Mouse (Mus musculus): ENCODE data around the gene Bbs12. TPM values are rescaled to one million over a fixed set of nuclear protein-coding genes. Genes with fewer than 3 reads are reported as not detected.

The Bbs12 gene
- polyA plus RNA-seq, 1 experiment from 2014 or later: 4.7 TPM

DNA sequence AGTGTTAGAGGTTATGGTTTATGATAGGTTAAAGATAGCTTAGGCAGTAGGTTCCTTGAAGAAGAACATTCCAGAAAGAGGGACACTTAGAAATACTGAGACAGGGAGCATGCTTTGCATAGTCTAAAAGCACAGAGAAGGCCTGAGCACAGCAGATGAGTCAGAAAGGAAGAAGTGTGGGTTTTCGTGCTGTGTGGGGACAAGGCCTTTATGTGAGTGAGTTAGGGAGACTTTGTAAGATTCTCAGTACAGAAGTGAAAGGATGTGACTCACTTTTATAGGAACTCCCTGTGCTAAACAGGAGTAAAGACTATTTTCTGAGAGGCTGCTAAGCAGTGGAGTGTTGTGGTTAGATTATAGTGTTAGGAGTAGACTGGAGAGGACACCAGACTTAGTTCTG is 1.0 kb downstream of the Bbs12 start:
- Histone ChIP-seq H3K4me3 (ENCODE audit: low read depth, low read length) (no peak overlapping the region), H3K9ac (replicated peaks; ENCODE audit: low read depth, low read length) (no peak overlapping the region), H3K27ac (ENCODE audit: low read depth, low read length) (no peak overlapping the region), H3K36me3 (ENCODE audit: control insufficient read depth, insufficient read depth, low read length) (no peaks in the 10 kb centered on the region), H3K9me3 (ENCODE audit: control insufficient read depth, low read length) (no peaks in the 10 kb centered on the region), H3K4me2 (ENCODE audit: low read depth, low read length) (peak overlapping the region; percentile 60; the same call in 1 of the 2 replicates), H3K4me1 (ENCODE audit: control insufficient read depth, insufficient read depth, low read length) (no peaks in the 10 kb centered on the region), H3K27me3 (ENCODE audit: control insufficient read depth, insufficient read depth, low read length) (no peaks in the 10 kb centered on the region)
- ATAC-seq (ENCODE audit: low read depth): no peak
- 39% methylated on average over 1 of the region's 1 CpGs for WGBS

DNA sequence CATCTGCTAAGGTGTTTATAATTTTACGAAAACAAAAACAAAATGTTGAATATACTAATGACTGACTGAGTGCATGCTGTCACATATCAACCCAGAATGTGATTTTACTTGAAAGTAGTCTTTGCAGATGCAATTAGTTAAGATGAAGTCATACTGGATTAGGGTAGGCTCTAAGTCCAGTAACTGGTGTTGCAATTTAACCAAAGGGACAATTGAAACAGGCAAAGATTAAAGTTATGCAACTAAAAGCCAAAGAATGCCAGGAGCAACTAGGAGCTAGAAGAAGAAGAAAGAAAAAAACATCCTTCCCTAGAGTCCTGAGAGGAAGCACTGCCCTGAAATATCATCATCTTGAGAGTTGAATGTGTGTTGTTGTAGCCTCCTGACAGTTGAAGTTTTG is 3.9 kb downstream of the Bbs12 start:
- Histone ChIP-seq H3K4me2 (ENCODE audit: low read depth, low read length) (no peak overlapping the region), H3K9ac (replicated peaks; ENCODE audit: low read depth, low read length) (no peak overlapping the region), H3K27ac (ENCODE audit: low read depth, low read length) (no peak overlapping the region), H3K4me3 (ENCODE audit: low read depth, low read length) (no peak overlapping the region), H3K27me3 (ENCODE audit: control insufficient read depth, insufficient read depth, low read length) (no peaks in the 10 kb centered on the region), H3K4me1 (ENCODE audit: control insufficient read depth, insufficient read depth, low read length) (no peaks in the 10 kb centered on the region), H3K36me3 (ENCODE audit: control insufficient read depth, insufficient read depth, low read length) (no peaks in the 10 kb centered on the region), H3K9me3 (ENCODE audit: control insufficient read depth, low read length) (no peaks in the 10 kb centered on the region)
- WGBS: 92% methylated on average over 1 of the region's 1 CpGs
- no peak for ATAC-seq (ENCODE audit: low read depth)

DNA sequence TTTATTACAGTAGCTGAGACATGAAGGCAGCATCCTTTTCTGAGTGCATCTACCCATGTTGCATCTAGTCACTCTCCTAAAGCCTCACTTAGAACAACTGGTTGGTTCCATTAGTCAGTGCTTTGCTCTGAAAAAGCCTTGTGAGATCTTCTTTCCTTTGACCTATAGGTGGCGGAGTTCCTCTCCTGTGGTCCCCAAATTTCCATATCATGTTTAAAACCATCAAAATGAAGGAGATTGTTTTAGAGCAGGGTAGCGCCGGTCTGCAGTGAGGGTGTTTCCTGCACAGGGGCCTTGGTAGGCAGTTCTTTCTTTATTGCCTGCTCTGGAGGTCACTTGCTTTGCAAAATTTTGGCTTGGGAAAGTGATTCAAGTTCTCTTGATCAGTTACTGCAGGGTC is 12.0 kb downstream of the Bbs12 start:
- Histone ChIP-seq H3K4me1 (ENCODE audit: control insufficient read depth, insufficient read depth, low read length) (no peaks in the 10 kb centered on the region), H3K9ac (replicated peaks; ENCODE audit: low read depth, low read length) (no peak overlapping the region), H3K36me3 (ENCODE audit: control insufficient read depth, insufficient read depth, low read length) (no peaks in the 10 kb centered on the region), H3K27me3 (ENCODE audit: control insufficient read depth, insufficient read depth, low read length) (no peaks in the 10 kb centered on the region), H3K4me2 (ENCODE audit: low read depth, low read length) (no peak overlapping the region), H3K27ac (ENCODE audit: low read depth, low read length) (no peak overlapping the region), H3K4me3 (ENCODE audit: low read depth, low read length) (no peak overlapping the region), H3K9me3 (ENCODE audit: control insufficient read depth, low read length) (no peaks in the 10 kb centered on the region)
- 51% methylated on average over 3 of the region's 3 CpGs for WGBS
- ATAC-seq (ENCODE audit: low read depth): peak; percentile 28; the same call in 1 of the 2 replicates

DNA sequence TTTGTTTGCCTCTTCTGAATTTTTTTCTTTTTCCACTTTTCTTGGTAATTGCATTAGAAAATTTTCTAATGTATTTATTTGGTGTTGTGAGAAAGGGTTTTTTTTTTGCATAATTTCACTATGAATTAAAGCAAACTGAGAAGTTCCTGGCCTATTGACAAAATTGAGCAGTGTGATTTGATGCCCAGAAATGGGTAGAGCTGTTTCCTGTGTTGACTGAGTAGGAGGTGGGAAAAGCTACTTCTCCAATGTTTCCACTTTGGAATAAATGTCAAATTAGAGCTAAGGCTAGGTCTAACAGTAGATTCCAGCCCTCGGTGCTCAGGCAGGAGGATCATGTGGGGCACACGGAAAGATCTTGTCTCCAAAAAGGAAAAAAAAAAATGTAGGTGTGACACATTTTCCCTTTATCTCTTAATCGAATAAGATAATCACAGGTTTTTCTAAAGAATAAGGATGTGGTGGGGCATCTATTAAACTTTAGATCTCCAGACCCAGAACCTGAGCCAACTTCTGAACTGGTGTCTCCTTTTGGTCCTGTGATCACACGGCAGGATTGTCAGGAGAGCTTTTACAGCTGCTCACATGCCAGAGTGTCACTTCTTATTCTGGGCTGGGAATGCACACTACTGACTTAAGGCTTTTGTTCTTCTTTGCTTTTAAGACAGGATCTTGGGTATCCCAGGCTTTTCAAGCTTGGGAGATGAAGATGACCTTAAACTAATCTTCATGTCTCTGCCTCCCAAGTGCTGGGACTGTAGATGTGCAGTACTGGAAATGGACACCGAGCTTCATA is 13.2 kb downstream of the Bbs12 start:
- H3K4me3 ChIP-seq (ENCODE audit: low read depth, low read length): no peak overlapping the region
- H3K27ac ChIP-seq (ENCODE audit: low read depth, low read length): no peak overlapping the region
- H3K9me3 ChIP-seq (ENCODE audit: control insufficient read depth, low read length): no peaks in the 10 kb centered on the region
- H3K36me3 ChIP-seq (ENCODE audit: control insufficient read depth, insufficient read depth, low read length): no peaks in the 10 kb centered on the region
- H3K9ac ChIP-seq (replicated peaks; ENCODE audit: low read depth, low read length): no peak overlapping the region
- H3K4me1 ChIP-seq (ENCODE audit: control insufficient read depth, insufficient read depth, low read length): no peaks in the 10 kb centered on the region
- H3K27me3 ChIP-seq (ENCODE audit: control insufficient read depth, insufficient read depth, low read length): no peaks in the 10 kb centered on the region
- 91% methylated on average over 5 of the region's 5 CpGs for WGBS
- ATAC-seq (ENCODE audit: low read depth): no peak
- H3K4me2 ChIP-seq (ENCODE audit: low read depth, low read length): no peak overlapping the region

DNA sequence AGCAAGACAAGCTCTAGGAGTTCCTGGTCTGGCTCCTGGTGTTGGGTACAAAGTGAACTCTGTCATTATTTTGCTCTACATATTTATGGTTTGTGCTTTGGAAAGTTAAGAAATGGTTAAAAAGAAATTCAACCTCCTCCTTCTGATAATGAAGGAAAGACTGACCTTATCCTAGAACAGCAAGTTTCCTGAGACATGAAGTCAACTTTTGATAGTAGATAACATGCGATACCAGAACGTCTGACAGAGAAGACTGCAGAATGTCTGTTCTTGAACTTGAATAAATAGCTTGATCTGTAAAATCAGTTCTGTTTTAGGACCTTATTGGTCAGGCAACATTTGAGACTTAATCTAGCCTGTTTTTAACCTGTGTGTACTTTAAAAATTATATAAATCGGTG is 14.3 kb downstream of the Bbs12 start:
- H3K9me3 ChIP-seq (ENCODE audit: control insufficient read depth, low read length): no peaks in the 10 kb centered on the region
- WGBS: 94% methylated on average over 3 of the region's 3 CpGs
- H3K36me3 ChIP-seq (ENCODE audit: control insufficient read depth, insufficient read depth, low read length): no peaks in the 10 kb centered on the region
- H3K4me1 ChIP-seq (ENCODE audit: control insufficient read depth, insufficient read depth, low read length): no peaks in the 10 kb centered on the region
- no peak overlapping the region for H3K27ac ChIP-seq (ENCODE audit: low read depth, low read length)
- no peak overlapping the region for H3K4me3 ChIP-seq (ENCODE audit: low read depth, low read length)
- no peak overlapping the region for H3K4me2 ChIP-seq (ENCODE audit: low read depth, low read length)
- no peak for ATAC-seq (ENCODE audit: low read depth)
- no peaks in the 10 kb centered on the region for H3K27me3 ChIP-seq (ENCODE audit: control insufficient read depth, insufficient read depth, low read length)
- H3K9ac ChIP-seq (replicated peaks; ENCODE audit: low read depth, low read length): no peak overlapping the region

DNA sequence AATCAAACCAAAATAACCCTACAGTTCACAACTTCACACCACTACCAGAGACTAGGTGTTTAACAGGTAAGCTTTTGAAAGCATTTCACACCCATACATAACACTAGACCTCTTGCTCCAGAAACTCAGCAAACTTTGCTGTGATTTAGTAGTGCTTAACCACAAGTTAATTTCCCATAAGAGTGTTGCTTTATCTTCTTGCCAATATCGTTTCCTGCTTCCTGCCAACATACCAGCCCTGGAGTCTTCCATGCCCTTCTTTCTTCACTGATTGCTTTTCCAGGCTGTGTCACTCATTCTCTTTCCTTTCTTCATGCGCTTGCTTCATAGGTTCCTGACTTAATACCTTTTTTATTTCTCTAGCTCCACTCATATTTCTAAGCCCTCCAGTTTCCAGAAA is 16.1 kb downstream of the Bbs12 start:
- H3K9me3 ChIP-seq (ENCODE audit: control insufficient read depth, low read length): no peaks in the 10 kb centered on the region
- no peak overlapping the region for H3K4me2 ChIP-seq (ENCODE audit: low read depth, low read length)
- WGBS: 82% methylated on average over 2 of the region's 2 CpGs
- no peaks in the 10 kb centered on the region for H3K36me3 ChIP-seq (ENCODE audit: control insufficient read depth, insufficient read depth, low read length)
- no peak overlapping the region for H3K27ac ChIP-seq (ENCODE audit: low read depth, low read length)
- no peak for ATAC-seq (ENCODE audit: low read depth)
- H3K4me3 ChIP-seq (ENCODE audit: low read depth, low read length): no peak overlapping the region
- H3K9ac ChIP-seq (replicated peaks; ENCODE audit: low read depth, low read length): no peak overlapping the region
- no peaks in the 10 kb centered on the region for H3K27me3 ChIP-seq (ENCODE audit: control insufficient read depth, insufficient read depth, low read length)
- H3K4me1 ChIP-seq (ENCODE audit: control insufficient read depth, insufficient read depth, low read length): no peaks in the 10 kb centered on the region

DNA sequence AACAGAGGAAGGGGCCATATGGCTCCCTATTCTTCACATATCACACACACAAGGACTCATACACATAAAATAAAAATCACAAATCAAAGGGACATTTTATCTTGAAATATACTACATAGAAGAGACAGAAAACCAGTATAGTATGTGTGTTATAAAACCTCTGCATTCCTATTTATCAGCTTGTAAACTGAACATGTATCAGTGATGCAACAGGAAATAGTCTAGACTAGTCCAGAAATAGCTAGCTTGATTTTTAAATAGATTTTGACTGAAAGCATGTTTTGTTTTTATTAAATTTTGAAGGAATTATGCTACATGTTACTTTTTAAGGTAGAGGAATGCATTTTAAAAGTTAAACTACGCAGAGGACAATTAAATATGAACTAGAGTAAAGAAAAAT is 17.6 kb downstream of the Bbs12 start:
- no peak overlapping the region for H3K27ac ChIP-seq (ENCODE audit: low read depth, low read length)
- H3K4me3 ChIP-seq (ENCODE audit: low read depth, low read length): no peak overlapping the region
- no peaks in the 10 kb centered on the region for H3K36me3 ChIP-seq (ENCODE audit: control insufficient read depth, insufficient read depth, low read length)
- H3K4me2 ChIP-seq (ENCODE audit: low read depth, low read length): no peak overlapping the region
- H3K27me3 ChIP-seq (ENCODE audit: control insufficient read depth, insufficient read depth, low read length): no peaks in the 10 kb centered on the region
- no peaks in the 10 kb centered on the region for H3K4me1 ChIP-seq (ENCODE audit: control insufficient read depth, insufficient read depth, low read length)
- H3K9ac ChIP-seq (replicated peaks; ENCODE audit: low read depth, low read length): no peak overlapping the region
- 93% methylated on average over 1 of the region's 1 CpGs for WGBS
- H3K9me3 ChIP-seq (ENCODE audit: control insufficient read depth, low read length): no peaks in the 10 kb centered on the region
- ATAC-seq (ENCODE audit: low read depth): no peak

DNA sequence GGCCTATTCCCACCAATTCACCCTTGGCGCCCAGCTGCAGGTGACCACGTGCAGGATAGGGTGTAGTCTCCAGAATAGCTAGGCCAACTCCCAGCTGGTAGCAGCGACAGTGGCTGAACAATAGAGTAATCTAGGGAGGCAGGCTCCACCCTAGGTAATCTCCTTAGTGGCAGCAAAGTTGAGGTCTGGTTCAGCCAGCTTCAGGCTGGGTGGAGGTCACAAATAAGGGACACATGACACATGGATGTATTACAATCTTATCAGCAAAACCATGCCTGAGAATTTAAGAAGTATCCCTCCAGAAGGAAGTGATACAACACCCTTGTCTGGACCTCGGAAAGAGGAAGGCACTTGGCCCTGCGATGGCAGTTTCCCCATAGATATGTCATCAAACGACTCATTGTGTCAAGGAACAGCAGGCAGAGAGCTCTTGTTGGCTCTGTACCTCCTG is 19.7 kb downstream of the Bbs12 start:
- Histone ChIP-seq H3K27me3 (ENCODE audit: control insufficient read depth, insufficient read depth, low read length) (no peaks in the 10 kb centered on the region), H3K27ac (ENCODE audit: low read depth, low read length) (no peak overlapping the region), H3K9me3 (ENCODE audit: control insufficient read depth, low read length) (no peaks in the 10 kb centered on the region), H3K4me3 (ENCODE audit: low read depth, low read length) (no peak overlapping the region), H3K9ac (replicated peaks; ENCODE audit: low read depth, low read length) (no peak overlapping the region), H3K4me2 (ENCODE audit: low read depth, low read length) (no peak overlapping the region), H3K4me1 (ENCODE audit: control insufficient read depth, insufficient read depth, low read length) (no peaks in the 10 kb centered on the region), H3K36me3 (ENCODE audit: control insufficient read depth, insufficient read depth, low read length) (no peaks in the 10 kb centered on the region)
- ATAC-seq (ENCODE audit: low read depth): no peak
- 66% methylated on average over 6 of the region's 6 CpGs for WGBS

DNA sequence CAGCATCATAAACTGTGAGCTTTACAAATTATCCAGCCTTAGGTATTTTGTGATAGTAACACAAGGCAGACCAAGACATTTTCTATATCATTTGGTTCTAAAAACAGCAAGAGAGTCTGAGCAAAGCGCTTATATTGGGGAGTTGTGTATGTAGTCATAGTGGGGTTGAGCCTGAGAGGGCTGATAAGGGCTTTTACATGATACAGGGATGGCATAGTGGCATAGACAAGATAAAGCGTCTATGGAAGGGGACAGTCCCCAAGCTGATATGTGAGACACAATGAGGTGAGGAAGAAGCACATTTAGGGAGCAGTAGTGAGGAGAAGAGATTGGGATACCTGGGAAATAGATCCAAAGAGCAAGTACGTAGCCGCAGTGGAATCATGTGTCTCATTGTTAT is 21.7 kb downstream of the Bbs12 start:
- H3K4me2 ChIP-seq (ENCODE audit: low read depth, low read length): no peak overlapping the region
- WGBS: 93% methylated on average over 4 of the region's 4 CpGs
- no peaks in the 10 kb centered on the region for H3K27me3 ChIP-seq (ENCODE audit: control insufficient read depth, insufficient read depth, low read length)
- H3K27ac ChIP-seq (ENCODE audit: low read depth, low read length): no peak overlapping the region
- no peaks in the 10 kb centered on the region for H3K9me3 ChIP-seq (ENCODE audit: control insufficient read depth, low read length)
- no peak overlapping the region for H3K4me3 ChIP-seq (ENCODE audit: low read depth, low read length)
- H3K4me1 ChIP-seq (ENCODE audit: control insufficient read depth, insufficient read depth, low read length): no peaks in the 10 kb centered on the region
- H3K36me3 ChIP-seq (ENCODE audit: control insufficient read depth, insufficient read depth, low read length): no peaks in the 10 kb centered on the region
- ATAC-seq (ENCODE audit: low read depth): no peak
- H3K9ac ChIP-seq (replicated peaks; ENCODE audit: low read depth, low read length): no peak overlapping the region

Measured in neural tube, embryonic 14.5 days (tissue).